Mouse (Mus musculus): Measurements from ENCODE around the gene Gse1. TPM values are rescaled to one million over a fixed set of nuclear protein-coding genes. Genes with fewer than 3 reads are reported as not detected.
A peak's percentile ranks its signal among the peaks of the same experiment; 100 is the strongest.
"Not testable (repeated sequence)": the region's sequence is repeated elsewhere in the genome, so short reads cannot be mapped to it uniquely, and the experiment has no call there.

Gene Gse1
- total and polyA plus RNA-seq, 3 experiments, result 23.6 to 128 (median 66.9) TPM

- Histone ChIP-seq H3K4me1 (ENCODE audit: control insufficient read depth in 1 of 2, insufficient read depth in 2 of 2, low read length in 2 of 2) (peaks cover 21 to 51% of the 10 kb centered on the region in 2 experiments), H3K27ac (ENCODE audit: control insufficient read depth, low read depth, low read length) (peak overlapping the region; percentile 66), H3K9ac (ENCODE audit: control insufficient read depth, low read depth, low read length, poor library complexity, severe bottlenecking) (peak overlapping the region; percentile 48), H3K36me3 (ENCODE audit: control insufficient read depth in 1 of 2, insufficient read depth in 2 of 2, low read length in 2 of 2) (peaks cover 0 to 37% of the 10 kb centered on the region in 2 experiments; a peak in 2 of 4 replicates)
- H3K79me2 ChIP-seq (ENCODE audit: control insufficient read depth, insufficient read depth, low read length, poor library complexity); H3K27me3 ChIP-seq (ENCODE audit: control insufficient read depth in 1 of 2, insufficient read depth in 2 of 2, low read length in 2 of 2); H3K9me3 ChIP-seq (replicated peaks; ENCODE audit: insufficient read depth, low read length); H3K4me3 ChIP-seq (ENCODE audit: control insufficient read depth in 1 of 2, insufficient read depth in 1 of 2, low read depth in 2 of 2, low read length in 2 of 2): not testable (repeated sequence)
- peak; percentile 85 for TF ChIP-seq TBP (IDR thresholded peaks at IDR 0.05; ENCODE audit: low read depth, low read length)
- DNase-seq (ENCODE audit: low read depth, low spot score), result peak; percentile 56
Observed at GRCm38 (mm10) chr8:120368191-120368590, 139.9 kb downstream of the Gse1 start.

DNA sequence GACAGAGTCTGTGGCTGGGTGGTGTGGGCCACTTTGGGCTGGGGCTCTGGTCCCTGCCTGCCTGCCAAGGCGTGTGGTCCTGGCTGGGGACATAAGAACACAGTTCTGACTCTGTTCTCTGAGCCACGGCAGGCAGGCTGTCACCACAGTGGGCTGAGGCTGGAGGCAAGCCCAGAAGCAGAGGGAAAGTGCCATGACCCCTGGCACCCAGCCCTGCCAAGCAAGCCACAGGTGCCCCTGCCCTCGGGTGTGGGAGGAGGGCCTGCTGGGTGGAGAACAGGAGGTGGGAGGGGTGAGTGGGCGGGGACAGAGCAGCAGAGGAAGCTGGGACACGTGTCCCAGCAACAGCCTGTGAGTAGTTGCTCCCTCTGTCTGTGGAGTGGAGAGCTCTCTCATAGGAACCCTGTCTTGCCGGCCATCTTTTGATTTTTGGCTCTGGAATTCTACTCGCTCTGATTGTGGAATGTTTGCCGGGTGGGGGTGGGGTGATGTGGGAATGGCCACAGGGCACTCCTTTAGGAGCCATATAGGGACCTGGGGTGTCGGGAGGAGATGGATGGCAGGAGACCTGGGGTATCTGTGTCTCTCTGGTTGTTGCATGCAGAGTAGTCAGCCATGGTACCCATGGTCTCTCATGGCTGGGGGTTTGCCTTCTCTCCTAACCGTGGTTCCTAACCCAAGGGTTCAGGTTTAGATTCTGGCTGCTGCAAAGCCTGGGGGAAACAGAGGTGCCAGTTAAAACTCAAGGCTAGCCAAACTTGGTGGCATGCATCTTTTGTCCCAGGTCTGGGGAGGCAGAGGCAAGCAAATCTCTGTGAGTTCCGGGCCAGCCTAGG lies 140.8 kb downstream of the Gse1 start:
- peak overlapping the region; percentile 90 for H3K27ac ChIP-seq (ENCODE audit: control insufficient read depth, low read depth, low read length)
- peak; percentile 94 for DNase-seq (ENCODE audit: low read depth, low spot score)

More for the DNA sequence above, 140.8 kb downstream of the Gse1 start:
- no peaks in the 10 kb centered on the region for H3K27me3 ChIP-seq (ENCODE audit: control insufficient read depth in 1 of 2, insufficient read depth in 2 of 2, low read length in 2 of 2)
- peaks cover 18 to 54% of the 10 kb centered on the region in 2 experiments for H3K4me1 ChIP-seq (ENCODE audit: control insufficient read depth in 1 of 2, insufficient read depth in 2 of 2, low read length in 2 of 2)
- H3K9ac ChIP-seq (ENCODE audit: control insufficient read depth, low read depth, low read length, poor library complexity, severe bottlenecking), result peak overlapping the region; percentile 69
- H3K36me3 ChIP-seq (ENCODE audit: control insufficient read depth in 1 of 2, insufficient read depth in 2 of 2, low read length in 2 of 2), result peaks cover 0 to 38% of the 10 kb centered on the region in 2 experiments; a peak in 2 of 4 replicates
- TF ChIP-seq RAD21 (IDR thresholded peaks at IDR 0.05; ENCODE audit: low read depth, low read length), result no peak; the same call in 1 of the 2 replicates
- TF ChIP-seq GABPA (IDR thresholded peaks at IDR 0.05; ENCODE audit: low read depth, low read length), result no peak
- peak; percentile 71 for TF ChIP-seq BHLHE40 (IDR thresholded peaks at IDR 0.05; ENCODE audit: borderline replicate concordance, low read depth, low read length)
- no peak for TF ChIP-seq CHD2 (IDR thresholded peaks at IDR 0.05; ENCODE audit: low read length)
- TF ChIP-seq ZMIZ1 (IDR thresholded peaks at IDR 0.05; ENCODE audit: low read depth, low read length), result peak; percentile 68
- TF ChIP-seq MYC (IDR thresholded peaks at IDR 0.05; ENCODE audit: low read depth, low read length), result peak; percentile 94
- TF ChIP-seq POLR2AphosphoS2 (IDR thresholded peaks at IDR 0.05; ENCODE audit: low read length), result peak; percentile 78
- no peak for TF ChIP-seq TAL1 (IDR thresholded peaks at IDR 0.05; ENCODE audit: low read length)
- peak; percentile 95 for TF ChIP-seq MXI1 (IDR thresholded peaks at IDR 0.05; ENCODE audit: low read depth, low read length)
- peak in 1 of 2 experiments; percentile 76; a peak in 2 of 4 replicates for TF ChIP-seq USF2 (IDR thresholded peaks at IDR 0.05; ENCODE audit: borderline replicate concordance in 1 of 2, insufficient read depth in 1 of 2, low read depth in 1 of 2, low read length in 2 of 2)
- peak; percentile 59; the same call in 1 of the 2 replicates for TF ChIP-seq ETS1 (IDR thresholded peaks at IDR 0.05; ENCODE audit: low read depth, low read length)
- TF ChIP-seq SMC3 (IDR thresholded peaks at IDR 0.05; ENCODE audit: low read depth, low read length), result peak; percentile 30; the same call in 1 of the 2 replicates
- peak; percentile 95 for TF ChIP-seq USF1 (IDR thresholded peaks at IDR 0.05; ENCODE audit: low read depth, low read length)
- peak in 2 of 3 experiments; percentile 26 to 41; a peak in 3 of 6 replicates for TF ChIP-seq CTCF (IDR thresholded peaks at IDR 0.05 in 2 of 3, conservative IDR thresholded peaks at IDR 0.05 in 1 of 3; ENCODE audit: control insufficient read depth in 1 of 3, insufficient read depth in 1 of 3, low read depth in 2 of 3, low read length in 3 of 3, poor library complexity in 1 of 3, severe bottlenecking in 1 of 3)
- peak in 1 of 2 experiments; percentile 59; a peak in 3 of 4 replicates for TF ChIP-seq EP300 (IDR thresholded peaks at IDR 0.05; ENCODE audit: low read depth in 1 of 2, low read length in 2 of 2)
- peak; percentile 95 for TF ChIP-seq MAX (IDR thresholded peaks at IDR 0.05; ENCODE audit: low read length)
- 0 out of 2 replicates have a peak, but pooled peaks have one; percentile 24 for TF ChIP-seq HCFC1 (IDR thresholded peaks at IDR 0.05; ENCODE audit: low read depth, low read length)
- peak; percentile 75; the same call in 1 of the 2 replicates for TF ChIP-seq SIN3A (IDR thresholded peaks at IDR 0.05; ENCODE audit: low read length)
- peak; percentile 75 for TF ChIP-seq NELFE (IDR thresholded peaks at IDR 0.05; ENCODE audit: low read depth, low read length)
- peak; percentile 87 for TF ChIP-seq TBP (IDR thresholded peaks at IDR 0.05; ENCODE audit: low read depth, low read length)
- TF ChIP-seq CHD1 (IDR thresholded peaks at IDR 0.05; ENCODE audit: low read depth, low read length), result 0 out of 2 replicates have a peak, but pooled peaks have one; percentile 65
- TF ChIP-seq TCF12 (IDR thresholded peaks at IDR 0.05; ENCODE audit: low read depth, low read length), result peak; percentile 59; the same call in 1 of the 2 replicates
- TF ChIP-seq ZC3H11A (IDR thresholded peaks at IDR 0.05; ENCODE audit: low read depth, low read length), result no peak
- peak; percentile 55 to 91 for TF ChIP-seq POLR2A (IDR thresholded peaks at IDR 0.05; ENCODE audit: control insufficient read depth in 1 of 2, insufficient read depth in 1 of 2, low read depth in 1 of 2, low read length in 2 of 2, poor library complexity in 1 of 2)
- TF ChIP-seq MAZ (IDR thresholded peaks at IDR 0.05; ENCODE audit: low read depth, low read length), result peak; percentile 95; the same call in 1 of the 2 replicates
- H3K9me3 ChIP-seq (replicated peaks; ENCODE audit: insufficient read depth, low read length), result no peaks in the 10 kb centered on the region
- peak overlapping the region; percentile 45 to 71 for H3K4me3 ChIP-seq (ENCODE audit: control insufficient read depth in 1 of 2, insufficient read depth in 1 of 2, low read depth in 2 of 2, low read length in 2 of 2)
- peaks cover 10% of the 10 kb centered on the region for H3K79me2 ChIP-seq (ENCODE audit: control insufficient read depth, insufficient read depth, low read length, poor library complexity)

Measured in MEL (cell line).